Mouse (Mus musculus): Measurements from ENCODE around the gene Cabin1. TPM values are rescaled to one million over a fixed set of nuclear protein-coding genes. Genes with fewer than 3 reads are reported as not detected.

The Cabin1 gene
- total RNA-seq, 1 experiment: 59.0 TPM

- H3K9me3 ChIP-seq (ENCODE audit: control insufficient read depth, insufficient read depth, low read depth, low read length): no peaks in the 10 kb centered on the region
- in situ Hi-C loops (cut with MboI; ENCODE audit: low sequenced_read_pairs in 2 of 2, unreplicated experiment in 2 of 2): no loop called here
- 0 out of 4 replicates have a peak overlapping the region, but pooled peaks of 1 of the 2 experiments have one; percentile 1 for H3K4me3 ChIP-seq (ENCODE audit: insufficient read depth in 1 of 2, low read depth in 1 of 2, low read length in 2 of 2, poor library complexity in 1 of 2, severe bottlenecking in 1 of 2)
- H3K36me3 ChIP-seq (ENCODE audit: control insufficient read depth, insufficient read depth, low read length, poor library complexity, severe bottlenecking): no peaks in the 10 kb centered on the region
- H3K4me1 ChIP-seq (ENCODE audit: control insufficient read depth in 2 of 2, insufficient read depth in 2 of 2, low read length in 2 of 2, poor library complexity in 1 of 2): peaks cover 7 to 8% of the 10 kb centered on the region in 2 experiments; a peak in 3 of 4 replicates
- H3K27ac ChIP-seq (ENCODE audit: insufficient read depth, low read depth, low read length, poor library complexity, severe bottlenecking): no peak overlapping the region
- TF ChIP-seq ZC3H11A (IDR thresholded peaks at IDR 0.05; ENCODE audit: borderline replicate concordance, low read depth, low read length) (no peak), ZNF384 (IDR thresholded peaks at IDR 0.05; ENCODE audit: low read depth, low read length) (no peak), CHD2 (IDR thresholded peaks at IDR 0.05; ENCODE audit: low read depth, low read length) (no peak), HCFC1 (IDR thresholded peaks at IDR 0.05; ENCODE audit: borderline replicate concordance, insufficient read depth, low read length) (no peak), MAFK (IDR thresholded peaks at IDR 0.05; ENCODE audit: insufficient read depth, low read depth, low read length) (no peak)
- DNase-seq (ENCODE audit: low read depth, low spot score): no peak
- H3K9ac ChIP-seq (ENCODE audit: insufficient read depth, low read depth, low read length, poor library complexity, severe bottlenecking): no peak overlapping the region
Observed at GRCm38 (mm10) chr10:75779206-75780174, 15.3 kb upstream of the Cabin1 start.

DNA sequence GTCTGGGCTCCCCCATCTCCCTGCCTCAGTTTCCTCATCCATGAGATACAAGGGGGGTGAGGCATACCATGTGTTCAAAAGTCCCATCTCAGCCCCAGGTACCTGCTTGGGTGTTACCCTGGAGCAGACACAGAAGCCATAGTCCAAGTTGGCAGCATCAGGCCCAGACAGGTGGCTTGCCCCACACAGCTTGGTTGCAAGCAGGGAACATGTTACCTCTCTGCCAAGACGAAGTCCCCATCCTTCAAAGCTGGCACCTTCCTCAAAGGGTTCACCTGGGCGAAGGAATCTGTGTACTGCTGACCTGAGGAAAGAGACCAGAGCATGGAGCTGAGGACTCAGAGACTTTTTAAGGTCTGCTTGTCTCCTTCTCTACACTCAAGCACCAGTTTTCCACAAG lies 13.7 kb upstream of the Cabin1 start:
- in situ Hi-C loops (cut with MboI; ENCODE audit: low sequenced_read_pairs in 2 of 2, unreplicated experiment in 2 of 2): no loop called here
- no peak overlapping the region for H3K27ac ChIP-seq (ENCODE audit: insufficient read depth, low read depth, low read length, poor library complexity, severe bottlenecking)

DNA sequence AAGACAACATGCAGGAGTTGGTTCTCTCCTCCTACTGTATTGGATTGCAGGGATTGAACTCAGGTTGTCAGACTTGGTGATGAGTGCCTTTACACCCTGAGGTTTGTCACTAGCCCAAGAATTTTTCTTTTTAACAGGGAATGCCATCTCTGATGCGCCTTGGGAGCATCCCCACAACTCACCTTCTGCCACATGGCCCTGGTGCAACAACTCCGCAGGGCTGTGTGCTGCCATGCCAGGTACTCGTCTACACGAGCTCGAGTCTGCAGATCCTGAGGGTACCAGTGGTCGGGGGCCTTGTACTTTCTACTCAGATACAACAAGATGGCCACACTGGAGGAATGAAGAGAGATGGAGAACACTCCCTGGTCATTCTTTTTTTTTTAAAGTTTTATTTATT lies 12.4 kb upstream of the Cabin1 start:
- in situ Hi-C loops (cut with MboI; ENCODE audit: low sequenced_read_pairs in 2 of 2, unreplicated experiment in 2 of 2): no loop called here
- Histone ChIP-seq H3K27ac (ENCODE audit: insufficient read depth, low read depth, low read length, poor library complexity, severe bottlenecking) (no peak overlapping the region), H3K9ac (ENCODE audit: insufficient read depth, low read depth, low read length, poor library complexity, severe bottlenecking) (no peak overlapping the region), H3K4me1 (ENCODE audit: control insufficient read depth in 2 of 2, insufficient read depth in 2 of 2, low read length in 2 of 2, poor library complexity in 1 of 2) (peaks cover 7 to 8% of the 10 kb centered on the region in 2 experiments; a peak in 3 of 4 replicates), H3K9me3 (ENCODE audit: control insufficient read depth, insufficient read depth, low read depth, low read length) (no peaks in the 10 kb centered on the region), H3K36me3 (ENCODE audit: control insufficient read depth, insufficient read depth, low read length, poor library complexity, severe bottlenecking) (no peaks in the 10 kb centered on the region), H3K4me3 (ENCODE audit: insufficient read depth in 1 of 2, low read depth in 1 of 2, low read length in 2 of 2, poor library complexity in 1 of 2, severe bottlenecking in 1 of 2) (no peak overlapping the region)
- no peak for DNase-seq (ENCODE audit: low read depth, low spot score)
- TF ChIP-seq ZC3H11A (IDR thresholded peaks at IDR 0.05; ENCODE audit: borderline replicate concordance, low read depth, low read length) (no peak), ZNF384 (IDR thresholded peaks at IDR 0.05; ENCODE audit: low read depth, low read length) (no peak), CHD2 (IDR thresholded peaks at IDR 0.05; ENCODE audit: low read depth, low read length) (no peak), MAFK (IDR thresholded peaks at IDR 0.05; ENCODE audit: insufficient read depth, low read depth, low read length) (no peak), HCFC1 (IDR thresholded peaks at IDR 0.05; ENCODE audit: borderline replicate concordance, insufficient read depth, low read length) (no peak)

More for the DNA sequence above, 13.7 kb upstream of the Cabin1 start:
- no peaks in the 10 kb centered on the region for H3K36me3 ChIP-seq (ENCODE audit: control insufficient read depth, insufficient read depth, low read length, poor library complexity, severe bottlenecking)
- no peak overlapping the region for H3K9ac ChIP-seq (ENCODE audit: insufficient read depth, low read depth, low read length, poor library complexity, severe bottlenecking)
- H3K9me3 ChIP-seq (ENCODE audit: control insufficient read depth, insufficient read depth, low read depth, low read length): no peaks in the 10 kb centered on the region
- H3K4me1 ChIP-seq (ENCODE audit: control insufficient read depth in 2 of 2, insufficient read depth in 2 of 2, low read length in 2 of 2, poor library complexity in 1 of 2): peaks cover 7 to 8% of the 10 kb centered on the region in 2 experiments; a peak in 3 of 4 replicates
- no peak overlapping the region for H3K4me3 ChIP-seq (ENCODE audit: insufficient read depth in 1 of 2, low read depth in 1 of 2, low read length in 2 of 2, poor library complexity in 1 of 2, severe bottlenecking in 1 of 2)
- no peak for TF ChIP-seq CHD2 (IDR thresholded peaks at IDR 0.05; ENCODE audit: low read depth, low read length)
- no peak for TF ChIP-seq ZNF384 (IDR thresholded peaks at IDR 0.05; ENCODE audit: low read depth, low read length)
- DNase-seq (ENCODE audit: low read depth, low spot score): no peak

DNA sequence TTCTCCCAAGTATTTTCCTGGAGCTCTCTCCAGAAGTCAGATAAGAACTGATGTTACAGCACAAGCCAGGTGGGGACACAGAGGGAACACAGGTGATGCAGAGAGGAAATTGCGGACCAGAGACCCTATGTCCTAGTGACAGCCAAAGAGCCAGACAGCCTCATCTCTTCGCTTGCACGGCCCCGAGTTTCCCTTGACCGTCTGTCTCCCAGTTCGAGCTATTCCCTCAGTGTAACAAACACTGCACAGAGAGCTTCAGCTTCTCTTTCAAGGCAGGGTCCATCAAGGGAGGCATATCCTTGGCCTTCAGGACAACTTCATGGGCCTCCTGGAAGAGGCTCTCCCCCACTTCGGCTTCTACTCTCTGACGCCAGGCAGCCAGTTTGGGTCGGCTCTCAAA lies 10.4 kb upstream of the Cabin1 start:
- DNase-seq (ENCODE audit: low read depth, low spot score): no peak
- Histone ChIP-seq H3K9ac (ENCODE audit: insufficient read depth, low read depth, low read length, poor library complexity, severe bottlenecking) (no peak overlapping the region), H3K27ac (ENCODE audit: insufficient read depth, low read depth, low read length, poor library complexity, severe bottlenecking) (no peak overlapping the region), H3K4me1 (ENCODE audit: control insufficient read depth in 2 of 2, insufficient read depth in 2 of 2, low read length in 2 of 2, poor library complexity in 1 of 2) (peaks cover 3 to 6% of the 10 kb centered on the region in 2 experiments; a peak in 3 of 4 replicates), H3K36me3 (ENCODE audit: control insufficient read depth, insufficient read depth, low read length, poor library complexity, severe bottlenecking) (peaks cover 2% of the 10 kb centered on the region; the same call in 1 of the 2 replicates), H3K4me3 (ENCODE audit: insufficient read depth in 1 of 2, low read depth in 1 of 2, low read length in 2 of 2, poor library complexity in 1 of 2, severe bottlenecking in 1 of 2) (no peak overlapping the region), H3K9me3 (ENCODE audit: control insufficient read depth, insufficient read depth, low read depth, low read length) (no peaks in the 10 kb centered on the region)
- in situ Hi-C loops (cut with MboI; ENCODE audit: low sequenced_read_pairs in 2 of 2, unreplicated experiment in 2 of 2): no loop called here
- TF ChIP-seq ZNF384 (IDR thresholded peaks at IDR 0.05; ENCODE audit: low read depth, low read length): no peak
- TF ChIP-seq MAFK (IDR thresholded peaks at IDR 0.05; ENCODE audit: insufficient read depth, low read depth, low read length): no peak
- TF ChIP-seq ZC3H11A (IDR thresholded peaks at IDR 0.05; ENCODE audit: borderline replicate concordance, low read depth, low read length): no peak
- no peak for TF ChIP-seq CHD2 (IDR thresholded peaks at IDR 0.05; ENCODE audit: low read depth, low read length)
- TF ChIP-seq HCFC1 (IDR thresholded peaks at IDR 0.05; ENCODE audit: borderline replicate concordance, insufficient read depth, low read length): no peak
